Mouse (Mus musculus) megakaryocyte, embryonic 14.5 days (primary cell): ENCODE measurements around the gene Usp33. TPM values are rescaled to one million over a fixed set of nuclear protein-coding genes. Genes with fewer than 3 reads are reported as not detected.

Experiments
- H3K27me3 ChIP-seq: replicated peaks from 2 replicates; pipeline ENCODE3; 2012; ENCODE audit warnings: inconsistent platforms
- H3K36me3 ChIP-seq: replicated peaks from 2 replicates; pipeline ENCODE3; 2012; ENCODE audit warnings: low read length, inconsistent platforms, mixed read lengths
- H3K4me1 ChIP-seq: 2 replicates; pipeline ENCODE4 v1.6.1; 2012; ENCODE audit warnings: inconsistent platforms
- H3K4me3 ChIP-seq: replicated peaks from 2 replicates; pipeline ENCODE3; 2012; ENCODE audit warnings: moderate library complexity, mild to moderate bottlenecking, inconsistent platforms
- H3K9me3 ChIP-seq: 2 replicates; pipeline ENCODE4 v1.6.1; 2012; ENCODE audit warnings: inconsistent platforms
- FLI1 ChIP-seq: IDR thresholded peaks from 2 replicates; pipeline ENCODE4 v1.6.1; 2012; ENCODE audit warnings: low read length, inconsistent platforms, mixed read lengths
- GATA1 ChIP-seq: IDR thresholded peaks from 3 replicates; pipeline ENCODE4 v1.6.1; 2012; ENCODE audit warnings: mixed read lengths, low read length, inconsistent platforms, borderline replicate concordance
- polyA plus RNA-seq: library from polyadenylated mRNA; stranded (reverse); fragments of >175 nt; gene quantifications from 2 replicates; pipeline ENCODE4 v1.2.3, GENCODE M21; 2012; ENCODE audit warnings: low replicate concordance; ENCODE audit not compliant: insufficient read depth

Gene Usp33
- polyA plus RNA-seq, 1 experiment: 2.2 TPM

GRCm38 (mm10) chr3:152356751-152357150, 10.5 kb downstream of the Usp33 start:
- Histone ChIP-seq H3K9me3 (peaks cover 3% of the 10 kb centered on the region; the same call in 1 of the 2 replicates), H3K27me3 (no peaks in the 10 kb centered on the region), H3K36me3 (peaks cover 71% of the 10 kb centered on the region), H3K4me1 (peaks cover 71% of the 10 kb centered on the region), H3K4me3 (peak overlapping the region; percentile 51)
- TF ChIP-seq FLI1 (no peak), GATA1 (no peak)

GRCm38 (mm10) chr3:152359151-152359550, 12.9 kb downstream of the Usp33 start:
- TF ChIP-seq GATA1: no peak
- no peak for TF ChIP-seq FLI1
- peak overlapping the region; percentile 3 for H3K4me3 ChIP-seq
- peaks cover 80% of the 10 kb centered on the region for H3K36me3 ChIP-seq
- H3K4me1 ChIP-seq: peaks cover 47% of the 10 kb centered on the region
- no peaks in the 10 kb centered on the region for H3K27me3 ChIP-seq
- peaks cover 3% of the 10 kb centered on the region; the same call in 1 of the 2 replicates for H3K9me3 ChIP-seq

- Histone ChIP-seq H3K27me3 (no peaks in the 10 kb centered on the region), H3K36me3 (peaks cover 96% of the 10 kb centered on the region), H3K4me1 (peaks cover 11% of the 10 kb centered on the region), H3K4me3 (no peak overlapping the region), H3K9me3 (no peaks in the 10 kb centered on the region)
- TF ChIP-seq GATA1 (no peak), FLI1 (no peak)
Measured at GRCm38 (mm10) chr3:152364181-152364580, 17.9 kb downstream of the Usp33 start.

DNA sequence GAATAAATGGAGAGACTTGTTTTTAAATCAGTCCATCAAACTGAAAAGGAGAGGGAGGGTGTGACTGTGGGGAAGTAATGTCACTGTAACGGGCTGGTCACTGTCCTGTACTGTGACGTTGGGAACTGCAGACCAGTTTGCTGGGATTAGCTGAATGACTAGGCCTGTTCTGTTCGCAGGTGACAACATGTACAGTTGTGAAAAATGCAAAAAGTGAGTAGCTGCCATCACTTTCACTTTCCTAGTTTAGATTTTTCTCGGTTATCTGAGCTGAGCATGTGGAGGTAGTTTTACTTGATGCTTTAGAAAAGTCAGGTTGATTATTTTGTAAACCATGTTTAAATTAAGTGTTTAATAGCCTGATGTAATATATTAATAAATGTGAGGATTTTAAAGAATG, 29.8 kb downstream of the Usp33 start:
- Histone ChIP-seq H3K4me1 (no peaks in the 10 kb centered on the region), H3K36me3 (peaks cover 97% of the 10 kb centered on the region), H3K27me3 (no peaks in the 10 kb centered on the region), H3K9me3 (no peaks in the 10 kb centered on the region), H3K4me3 (no peak overlapping the region)
- TF ChIP-seq FLI1 (no peak), GATA1 (no peak)

DNA sequence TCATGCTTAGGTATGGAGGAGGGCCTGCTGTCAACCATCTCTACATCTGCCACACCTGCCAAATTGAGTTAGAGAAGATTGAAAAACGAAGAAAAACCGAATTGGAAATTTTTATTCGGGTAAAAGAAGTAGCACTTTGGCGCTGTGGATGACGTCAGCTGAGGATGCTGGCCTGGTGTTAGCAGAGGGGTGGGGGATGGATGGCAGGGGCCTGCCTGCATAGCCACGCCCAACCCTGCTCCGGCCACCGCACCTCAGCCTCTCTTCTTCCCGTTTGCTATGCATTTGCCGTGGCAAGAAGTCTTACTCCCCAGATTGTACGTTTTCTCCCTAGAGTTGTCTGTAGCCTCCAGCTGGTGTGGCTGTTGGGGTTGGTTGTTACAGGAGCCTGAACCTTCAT, 37.8 kb downstream of the Usp33 start:
- TF ChIP-seq GATA1: no peak
- no peak for TF ChIP-seq FLI1
- Histone ChIP-seq H3K4me3 (no peak overlapping the region), H3K27me3 (no peaks in the 10 kb centered on the region), H3K4me1 (no peaks in the 10 kb centered on the region), H3K36me3 (peaks cover 94% of the 10 kb centered on the region), H3K9me3 (no peaks in the 10 kb centered on the region)

GRCm38 (mm10) chr3:152395350-152396277, 49.3 kb downstream of the Usp33 start, which contains the start of gene Zzz3:
Gene Zzz3 (plus strand): TSS chr3:152395473.
- H3K4me1 ChIP-seq: peaks cover 54% of the 10 kb centered on the region

DNA sequence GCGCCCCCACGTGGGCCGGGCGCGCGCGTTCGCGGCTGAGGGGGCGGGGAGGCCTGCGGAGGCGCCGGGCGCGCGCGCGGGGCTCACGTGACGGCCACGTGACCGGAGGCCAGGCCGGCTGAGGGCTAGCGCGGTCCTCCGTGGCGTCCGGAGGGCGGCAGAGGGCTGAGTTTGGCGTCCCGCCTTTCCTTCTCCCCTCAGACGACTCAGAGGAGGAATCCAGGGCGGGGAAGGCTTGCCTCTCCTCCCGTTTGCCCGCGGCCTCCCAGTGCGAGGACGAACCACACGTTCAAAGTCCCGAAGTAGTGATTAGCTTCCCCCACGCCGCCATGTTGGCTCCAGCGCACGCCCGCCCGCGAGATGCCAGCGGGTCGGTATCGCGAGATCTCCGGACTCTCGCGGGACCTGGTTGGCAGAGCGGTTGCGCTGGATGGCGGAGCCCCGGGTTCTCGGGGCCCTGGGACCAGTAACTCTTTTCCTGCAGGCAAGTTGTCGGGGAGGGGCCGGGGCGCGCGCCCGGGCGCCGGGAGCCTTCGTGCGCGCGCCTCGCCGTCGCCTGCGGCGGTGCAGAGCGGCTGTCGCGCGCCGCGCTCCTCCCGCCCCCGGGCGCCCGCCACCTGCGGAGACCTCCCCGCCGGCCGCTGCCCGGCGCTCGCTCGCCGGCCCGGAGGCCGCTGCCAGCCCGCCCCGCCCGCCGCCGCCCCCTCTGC, 50.2 kb downstream of the Usp33 start:
- Histone ChIP-seq H3K4me3 (peak overlapping the region; percentile 95), H3K27me3 (no peaks in the 10 kb centered on the region), H3K4me1 (peaks cover 61% of the 10 kb centered on the region), H3K9me3 (no peaks in the 10 kb centered on the region), H3K36me3 (peaks cover 38% of the 10 kb centered on the region)
- no peak for TF ChIP-seq FLI1
- TF ChIP-seq GATA1: no peak

More at GRCm38 (mm10) chr3:152395350-152396277, 49.3 kb downstream of the Usp33 start, which contains the start of gene Zzz3:
- H3K27me3 ChIP-seq: no peaks in the 10 kb centered on the region
- peak; percentile 24; the same call in 1 of the 2 replicates for TF ChIP-seq FLI1
- TF ChIP-seq GATA1: no peak
- peak within 1 kb of the TSS; percentile 95 for H3K4me3 ChIP-seq
- no peaks in the 10 kb centered on the region for H3K9me3 ChIP-seq
- H3K36me3 ChIP-seq: peaks cover 46% of the 10 kb centered on the region

DNA sequence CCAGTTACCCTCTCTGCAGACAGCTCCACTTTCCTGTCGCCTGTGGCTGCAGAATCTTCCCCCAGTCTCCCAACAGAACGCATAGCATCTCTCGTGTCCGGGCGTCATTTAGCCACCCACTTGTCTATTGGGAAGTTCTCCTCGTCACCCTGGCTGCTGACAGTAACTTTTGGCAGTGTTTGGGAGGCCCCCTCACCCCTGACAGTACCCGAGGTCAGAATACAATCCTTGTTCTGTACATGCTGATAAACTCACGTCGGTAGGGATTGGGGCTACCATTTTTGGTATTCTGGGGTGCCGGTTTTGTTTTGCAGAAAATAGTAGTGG, 50.7 kb downstream of the Usp33 start:
- peaks cover 66% of the 10 kb centered on the region for H3K4me1 ChIP-seq
- TF ChIP-seq FLI1: no peak
- TF ChIP-seq GATA1: no peak
- H3K27me3 ChIP-seq: no peaks in the 10 kb centered on the region
- H3K9me3 ChIP-seq: no peaks in the 10 kb centered on the region
- peaks cover 33% of the 10 kb centered on the region for H3K36me3 ChIP-seq
- peak overlapping the region; percentile 95 for H3K4me3 ChIP-seq

- peak overlapping the region; percentile 95 for H3K4me3 ChIP-seq
- peaks cover 71% of the 10 kb centered on the region for H3K4me1 ChIP-seq
- H3K36me3 ChIP-seq: peaks cover 28% of the 10 kb centered on the region
- H3K27me3 ChIP-seq: no peaks in the 10 kb centered on the region
- no peak for TF ChIP-seq GATA1
- H3K9me3 ChIP-seq: no peaks in the 10 kb centered on the region
Measured at GRCm38 (mm10) chr3:152397335-152397940, 51.2 kb downstream of the Usp33 start.

GRCm38 (mm10) chr3:152400441-152400840, 54.2 kb downstream of the Usp33 start:
- Histone ChIP-seq H3K27me3 (no peaks in the 10 kb centered on the region), H3K36me3 (peaks cover 14% of the 10 kb centered on the region), H3K4me3 (peak overlapping the region; percentile 54), H3K9me3 (no peaks in the 10 kb centered on the region), H3K4me1 (peaks cover 79% of the 10 kb centered on the region)
- no peak for TF ChIP-seq GATA1
- TF ChIP-seq FLI1: no peak
